Mouse (Mus musculus) granulocyte monocyte progenitor cell, adult 5-6 weeks (primary cell): ENCODE results near the gene Ckap2. TPM values are rescaled to one million over a fixed set of nuclear protein-coding genes. Genes with fewer than 3 reads are reported as not detected.

Experiments used
- ATAC-seq: replicated peaks from 2 replicates; pipeline ENCODE4 v1.8.0; 2016; ENCODE audit warnings: mild to moderate bottlenecking, moderate TSS enrichment, inconsistent platforms; ENCODE audit not compliant: poor library complexity, severe bottlenecking
- total RNA-seq, 2 experiments: library from RNA; stranded (forward) in 1 of 2; stranded (reverse) in 1 of 2; fragments of 200-712, 200-1000 nt in 1 of 2; fragments of >200 nt in 1 of 2; fragmentation: Nextera tagmentation in 1 of 2; gene quantifications; 2 replicates each; pipeline ENCODE4 v1.2.3; 2014 to 2017

Ckap2 gene
- total RNA-seq (2014; fragmentation: Nextera tagmentation), result 35.7 and 43.3 TPM in 2 replicates
- 32.7 and 39.6 TPM in 2 replicates for total RNA-seq (2017)

- ATAC-seq, result peak; percentile 93
Observed at GRCm38 (mm10) chr8:22185431-22186397, at the start of gene Ckap2. Ckap2 (minus strand) TSS chr8:22185819.

GRCm38 (mm10) chr8:22228621-22229020 lies 43.0 kb upstream of the Ckap2 start:
- ATAC-seq, result peak; percentile 60

DNA sequence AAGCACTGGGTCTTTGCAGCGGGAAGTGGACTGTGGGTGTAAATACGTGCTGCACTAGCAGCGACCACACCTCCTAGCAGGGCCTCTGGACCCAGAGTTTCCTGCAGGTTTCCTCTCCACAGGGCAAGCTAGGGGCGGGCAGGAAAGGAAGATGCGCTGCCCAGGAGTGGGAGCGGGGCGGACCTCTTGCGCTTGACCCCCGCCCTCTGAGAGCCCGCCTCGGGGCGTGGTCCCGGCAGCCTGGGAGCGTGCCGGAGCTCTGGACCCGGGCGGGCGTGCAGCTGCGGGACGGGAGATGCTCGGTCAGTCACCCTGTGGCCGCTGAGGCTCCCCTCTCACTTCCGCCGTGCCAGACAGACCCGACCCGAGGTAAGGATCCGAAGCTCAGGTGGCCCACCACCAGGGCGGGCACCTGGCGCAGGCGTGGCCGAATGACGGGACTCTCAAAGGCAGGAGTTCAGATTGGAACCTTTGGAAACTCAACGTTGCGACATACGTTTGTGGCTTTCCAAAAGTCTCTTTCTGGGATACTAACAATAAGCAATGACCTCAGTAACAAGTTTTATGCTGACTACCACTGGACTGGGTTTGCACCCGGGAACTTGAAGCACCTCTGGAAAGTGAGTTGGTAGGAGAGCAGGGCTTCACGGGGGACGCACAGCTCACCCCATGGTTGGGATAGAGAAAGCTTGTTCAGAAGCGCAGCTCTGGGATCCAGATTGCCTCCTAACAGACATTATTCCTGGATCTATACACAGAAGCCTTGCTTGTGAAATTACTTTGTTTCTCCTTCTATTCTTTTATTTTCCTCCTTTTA lies 41.6 kb upstream of the Ckap2 start, which contains the start of gene Thsd1:
Gene Thsd1, plus strand, starts transcription at position 253 of the 817 bp plus-strand sequence.
- peak; percentile 85 for ATAC-seq

GRCm38 (mm10) chr8:22226361-22226760 lies 40.7 kb upstream of the Ckap2 start:
- ATAC-seq, result no peak

- ATAC-seq, result no peak
Observed at GRCm38 (mm10) chr8:22214826-22215225, 29.2 kb upstream of the Ckap2 start.

DNA sequence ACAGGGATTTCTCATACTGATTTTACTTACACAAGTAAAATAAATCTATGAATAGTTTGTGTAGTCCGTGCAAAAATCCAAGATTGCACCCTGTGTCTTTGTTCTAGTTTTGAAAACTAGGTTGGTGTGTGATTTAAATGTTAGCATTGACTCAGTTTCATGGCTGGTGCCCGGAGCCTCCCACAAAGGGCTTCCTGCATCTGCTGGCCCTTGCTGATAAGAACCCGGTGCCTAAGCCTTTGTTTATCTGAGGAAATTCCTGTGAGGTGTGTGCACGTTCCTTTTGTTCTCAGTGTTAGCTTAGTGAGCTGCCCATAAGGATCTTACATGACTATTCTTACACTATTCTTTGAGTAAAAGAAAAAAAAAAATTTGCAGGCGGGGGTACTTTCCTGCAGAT lies 23.4 kb upstream of the Ckap2 start:
- ATAC-seq, result no peak

DNA sequence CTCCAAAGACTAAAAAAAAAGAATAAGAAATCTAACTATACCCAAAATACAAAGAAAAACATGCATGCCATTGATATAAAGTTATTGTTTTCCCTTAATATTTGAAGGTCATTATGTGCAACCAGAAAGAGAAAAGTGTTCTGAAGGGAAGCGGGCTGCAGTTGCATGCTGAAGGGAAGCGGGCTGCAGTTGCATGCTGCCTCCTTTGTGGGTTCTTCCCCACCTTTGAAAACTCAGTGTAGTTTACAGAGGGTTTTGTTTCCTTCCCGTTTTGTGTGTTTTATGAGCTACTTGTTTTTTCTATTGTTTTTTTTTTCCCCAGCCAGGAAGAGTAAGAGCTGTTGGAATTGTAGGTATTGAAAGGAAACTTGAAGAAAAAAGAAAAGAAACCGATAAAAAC lies 21.9 kb upstream of the Ckap2 start:
- ATAC-seq, result peak; percentile 81

DNA sequence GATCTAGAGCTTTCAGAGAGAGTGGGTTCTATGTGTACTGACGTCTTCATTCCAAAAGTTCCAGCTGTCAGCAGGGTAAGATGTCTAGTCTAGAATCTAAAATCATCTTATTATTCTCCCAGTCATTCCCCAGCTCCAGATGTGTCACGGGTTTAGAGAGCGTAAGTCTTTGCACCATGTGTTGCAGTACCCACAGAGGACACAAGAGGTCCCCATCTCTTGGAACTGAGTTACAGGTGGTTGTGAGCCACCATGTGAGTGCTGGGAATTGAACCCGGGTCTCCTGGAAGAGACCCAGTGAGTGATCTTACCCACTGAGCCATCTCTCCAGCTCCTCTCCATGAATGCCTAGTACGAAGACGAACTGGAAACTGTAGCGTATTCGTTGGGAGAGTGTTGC lies 13.9 kb upstream of the Ckap2 start:
- no peak; the same call in 1 of the 2 replicates for ATAC-seq

DNA sequence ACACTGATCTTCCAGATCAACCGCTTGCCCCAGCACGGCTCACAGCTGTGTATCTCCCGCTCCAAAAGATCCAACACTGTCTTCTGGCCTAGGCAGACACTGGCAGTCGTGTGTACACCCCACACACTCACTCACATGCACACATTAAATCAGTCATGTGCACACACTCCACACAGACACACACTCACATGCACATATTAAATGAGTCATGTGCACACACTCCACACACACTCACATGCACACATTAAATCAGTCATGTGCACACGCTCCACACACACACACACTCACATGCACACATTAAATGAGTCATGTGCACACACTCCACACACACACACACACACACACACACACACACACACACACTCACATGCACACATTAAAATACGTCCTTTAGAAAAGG lies 12.3 kb upstream of the Ckap2 start:
- ATAC-seq, result no peak

- ATAC-seq, result peak; percentile 37; the same call in 1 of the 2 replicates
Observed at GRCm38 (mm10) chr8:22193432-22194010, 7.9 kb upstream of the Ckap2 start.

- peak; percentile 91 for ATAC-seq
Observed at GRCm38 (mm10) chr8:22192660-22193431, 7.2 kb upstream of the Ckap2 start, which contains the start of gene Vps36. Vps36 (plus strand) TSS chr8:22192809.

DNA sequence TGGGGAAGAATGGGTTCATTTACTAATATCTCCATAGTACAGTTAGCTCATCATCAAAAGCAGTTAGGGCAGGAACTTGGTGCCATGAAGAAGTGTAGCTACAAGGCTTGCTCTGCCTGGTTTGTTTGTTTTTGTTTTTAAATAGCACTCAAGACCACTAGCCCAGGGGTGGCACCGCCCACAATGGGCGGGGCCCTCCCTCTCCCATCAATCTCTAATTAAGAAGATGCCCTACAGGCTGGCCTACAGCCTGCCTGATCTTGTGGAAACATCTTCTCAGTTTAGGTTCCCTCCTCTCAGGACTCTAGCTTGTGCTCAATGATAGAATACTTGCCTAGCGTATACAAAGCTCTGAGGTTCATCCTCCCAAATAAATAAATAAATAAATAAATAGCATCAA lies 735 bp downstream of the Ckap2 start:
- ATAC-seq, result peak; percentile 57

GRCm38 (mm10) chr8:22175966-22176365 lies 9.7 kb downstream of the Ckap2 start:
- ATAC-seq, result no peak

DNA sequence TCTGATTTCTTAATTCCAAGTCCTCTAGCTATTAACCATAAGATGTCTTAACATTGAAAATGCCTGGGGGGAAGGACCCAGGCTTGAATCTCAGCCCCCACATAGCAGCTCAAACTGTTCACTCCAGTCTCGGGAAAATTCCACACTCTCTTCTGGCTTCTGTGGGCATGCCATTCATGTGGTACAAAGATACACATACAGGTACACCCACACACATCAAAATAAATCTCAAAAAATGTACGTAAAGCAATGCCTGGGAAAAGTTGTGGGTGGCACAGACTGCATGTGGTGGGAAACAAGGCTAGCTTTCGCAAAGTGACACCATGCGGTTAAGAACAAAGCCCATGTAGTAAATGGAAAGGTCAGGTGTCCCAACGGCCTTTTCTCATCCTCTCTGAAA lies 16.5 kb downstream of the Ckap2 start:
- no peak for ATAC-seq

GRCm38 (mm10) chr8:22166080-22166603 lies 19.5 kb downstream of the Ckap2 start, which contains the start of gene Nek3:
Nek3 (minus strand) TSS chr8:22166435.
- peak; percentile 94 for ATAC-seq

GRCm38 (mm10) chr8:22165251-22166079 lies 20.2 kb downstream of the Ckap2 start:
- peak; percentile 34 for ATAC-seq

- no peak for ATAC-seq
Observed at GRCm38 (mm10) chr8:22164431-22164830, 21.2 kb downstream of the Ckap2 start.

DNA sequence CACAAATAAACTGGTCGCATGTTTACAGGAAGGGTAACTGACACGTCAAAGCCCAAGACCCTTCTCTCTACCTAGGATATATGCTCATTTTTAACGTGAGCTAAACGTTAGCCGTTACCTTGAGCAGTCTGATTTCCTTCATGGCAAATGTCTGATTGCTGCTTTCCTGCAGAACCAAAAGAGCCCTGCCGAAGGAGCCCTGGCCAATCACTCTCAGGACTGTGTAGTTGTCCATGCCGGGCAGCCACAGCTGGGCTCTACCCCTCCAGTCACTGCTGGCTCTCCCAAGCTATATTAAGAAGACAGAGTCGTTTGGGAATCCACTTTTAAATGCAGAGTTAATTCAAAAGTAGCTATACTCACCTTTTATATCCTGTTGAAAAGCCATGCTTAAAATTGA lies 23.4 kb downstream of the Ckap2 start:
- no peak for ATAC-seq

- ATAC-seq, result no peak
Observed at GRCm38 (mm10) chr8:22150345-22150663, 35.3 kb downstream of the Ckap2 start.
